Mouse (Mus musculus) kidney, adult 9 months (tissue): ENCODE results near the gene Gm42906.

ENCODE experiments used
- DNase-seq: peaks from one replicate; pipeline ENCODE4 v3.0.0; 2022

Gm42906 gene

GRCm38 (mm10) chr5:151059352-151059751 is 368.6 kb downstream of the Gm42906 start:
- peak; percentile 90 for DNase-seq

- no peak for DNase-seq
These were observed 370.2 kb downstream of the Gm42906 start for GRCm38 (mm10) chr5:151057716-151058115.

- peak; percentile 32 for DNase-seq
These were observed 371.1 kb downstream of the Gm42906 start for GRCm38 (mm10) chr5:151056920-151057294.

- no peak for DNase-seq
These were observed 371.6 kb downstream of the Gm42906 start for GRCm38 (mm10) chr5:151056255-151056919.

- DNase-seq = no peak
These were observed 372.4 kb downstream of the Gm42906 start for GRCm38 (mm10) chr5:151055426-151056090.

- DNase-seq = no peak
These were observed 373.2 kb downstream of the Gm42906 start for GRCm38 (mm10) chr5:151054743-151055114.

GRCm38 (mm10) chr5:151054100-151054742 is 373.7 kb downstream of the Gm42906 start:
- no peak for DNase-seq

GRCm38 (mm10) chr5:151053190-151053589 is 374.8 kb downstream of the Gm42906 start:
- DNase-seq = no peak

- DNase-seq = no peak
These were observed 375.6 kb downstream of the Gm42906 start for GRCm38 (mm10) chr5:151052331-151052730.

GRCm38 (mm10) chr5:151047488-151047887 is 380.5 kb downstream of the Gm42906 start:
- DNase-seq = no peak

- DNase-seq = peak; percentile 33
These were observed 381.0 kb downstream of the Gm42906 start for GRCm38 (mm10) chr5:151046917-151047316.

GRCm38 (mm10) chr5:151046131-151046530 is 381.8 kb downstream of the Gm42906 start:
- no peak for DNase-seq

GRCm38 (mm10) chr5:151042911-151043310 is 385.1 kb downstream of the Gm42906 start:
- peak; percentile 89 for DNase-seq

- no peak for DNase-seq
These were observed 390.1 kb downstream of the Gm42906 start for GRCm38 (mm10) chr5:151037871-151038270.

- no peak for DNase-seq
These were observed 393.0 kb downstream of the Gm42906 start for GRCm38 (mm10) chr5:151034715-151035512.

- no peak for DNase-seq
These were observed 399.1 kb downstream of the Gm42906 start for GRCm38 (mm10) chr5:151028906-151029305.

- no peak for DNase-seq
These were observed 400.8 kb downstream of the Gm42906 start for GRCm38 (mm10) chr5:151027171-151027570.

GRCm38 (mm10) chr5:151026069-151026468 is 401.9 kb downstream of the Gm42906 start:
- DNase-seq = no peak

GRCm38 (mm10) chr5:151024483-151024882 is 403.5 kb downstream of the Gm42906 start:
- peak; percentile 85 for DNase-seq

GRCm38 (mm10) chr5:151023461-151023860 is 404.5 kb downstream of the Gm42906 start:
- DNase-seq = peak; percentile 27

- DNase-seq = no peak
These were observed 405.0 kb downstream of the Gm42906 start for GRCm38 (mm10) chr5:151022939-151023338.

GRCm38 (mm10) chr5:151022026-151022425 is 405.9 kb downstream of the Gm42906 start:
- no peak for DNase-seq

GRCm38 (mm10) chr5:151020831-151021230 is 407.1 kb downstream of the Gm42906 start:
- no peak for DNase-seq
